ENCODE assay signal across 25 mouse cellular contexts in genomic region chr12:46759450-46759849, GRCm38 (mm10). TPM values are rescaled to one million over a fixed set of nuclear protein-coding genes. Genes with fewer than 3 reads are reported as not detected.
DNase-seq lines count a peak whose midpoint lies in the region; ATAC-seq and TF ChIP-seq lines count a peak whose summit lies in the region.
"Had no signal": no experiment of that assay in that cellular context is flagged by ENCODE, and none has a peak within 500 bp of the region (broad histone marks: within the 10 kb centered on the region; RNA-seq: fewer than 3 reads in every experiment).

No protein-coding gene starts in this region.

- DNase-seq in frontal cortex, postnatal 10 days (ENCODE audit: low spot score in 2 of 2): no peak
- DNase-seq in lung, postnatal 36 days: peak; percentile 34
- no peak for DNase-seq in lung, postnatal 10 days
- no peak for DNase-seq in G1E (ENCODE audit: low spot score)
- DNase-seq in brain, adult 2 months (ENCODE audit: low read depth, low spot score): peak; percentile 23
- DNase-seq in adrenal gland, postnatal 14 days: no peak
- DNase-seq: adrenal gland, adult 8-10 months; adrenal gland, postnatal 36 days; cerebellum, adult 11 months; cerebellum, adult 9-11 months; cerebellum, postnatal 25 days; forebrain, postnatal 0 days; gastrocnemius, postnatal 10 days; gastrocnemius, postnatal 36 days; heart, adult 2 months; heart, postnatal 14 days; heart, postnatal 4 days had no signal

- H3K27me3 ChIP-seq in G1E (ENCODE audit: insufficient read depth, low read length): no peaks in the 10 kb centered on the region
- H3K27me3 ChIP-seq: embryonic facial prominence, embryonic 12.5 days; embryonic facial prominence, embryonic 15.5 days; heart, embryonic 13.5 days had no signal

- no peak for TF ChIP-seq CTCF in G1E (IDR thresholded peaks at IDR 0.05; ENCODE audit: low read depth, low read length)

- 0 out of 2 replicates have a peak, but pooled peaks have one; percentile 31 for ATAC-seq in frontal cortex, adult (ENCODE audit: low TSS enrichment)
- peak; percentile 37; the same call in 1 of the 2 replicates for ATAC-seq in G1E (ENCODE audit: extremely low read depth, insufficient number of reproducible peaks, low FRiP score, poor library complexity, severe bottlenecking)
- ATAC-seq: activated CD4-positive, CD25-positive, alpha-beta regulatory T cell, adult 4 months; forebrain, embryonic 14.5 days; forebrain, postnatal 0 days; hindbrain, postnatal 0 days had no signal

- H3K4me1 ChIP-seq in G1E (ENCODE audit: insufficient read depth, low read depth, low read length): peaks cover 25% of the 10 kb centered on the region
- H3K4me1 ChIP-seq: embryonic facial prominence, embryonic 12.5 days; embryonic facial prominence, embryonic 15.5 days; heart, embryonic 10.5 days; heart, embryonic 13.5 days had no signal

- peaks cover 15% of the 10 kb centered on the region for H3K36me3 ChIP-seq in G1E (replicated peaks)
- H3K36me3 ChIP-seq: embryonic facial prominence, embryonic 12.5 days; embryonic facial prominence, embryonic 15.5 days; heart, embryonic 10.5 days; heart, embryonic 13.5 days had no signal

- no peak overlapping the region for H3K4me3 ChIP-seq in G1E (ENCODE audit: low read depth, low read length)
- H3K4me3 ChIP-seq: embryonic facial prominence, embryonic 12.5 days; embryonic facial prominence, embryonic 15.5 days; heart, adult 2 months; heart, embryonic 10.5 days; heart, embryonic 13.5 days had no signal

- no peaks in the 10 kb centered on the region for H3K9me3 ChIP-seq in G1E (replicated peaks)
- H3K9me3 ChIP-seq: embryonic facial prominence, embryonic 12.5 days; embryonic facial prominence, embryonic 15.5 days; heart, embryonic 10.5 days; heart, embryonic 13.5 days had no signal

RNA-seq across cellular contexts. Expression of gene Nova1, which starts 59.3 kb away (rescaled TPM):
- total RNA-seq in G1E (2014; fragmentation: Nextera tagmentation): 51.9 and 63.2 TPM in 2 replicates
- 18.1 and 21.9 TPM in 2 replicates for total RNA-seq in G1E (2017)
- 5.7 and 6.2 TPM in 2 replicates for polyA plus RNA-seq in G1E (2012)
- 4.4 and 4.5 TPM in 2 replicates for total RNA-seq in adrenal gland, postnatal 14 days (2021)
- polyA plus RNA-seq: activated CD4-positive, CD25-positive, alpha-beta regulatory T cell, adult 4 months had no signal

Comparison
In these comparisons a context has a peak if more than half of its experiments do, and no peak if none do; other contexts are left out.
1. DNase-seq: peak in lung, postnatal 36 days (single experiment) and brain, adult 2 months (single experiment); none in frontal cortex, postnatal 10 days (0 of 2), lung, postnatal 10 days (single experiment), G1E (single experiment) and adrenal gland, postnatal 14 days (single experiment).